Mouse (Mus musculus) embryonic facial prominence, embryonic 15.5 days (tissue): ENCODE measurements at regions not wholly inside any gene's neighbourhood (a gene's known extent, or its start where the extent isn't known, plus 50 kb on each side); places are given as distances from the start of the nearest gene placed in this dataset.

Experiments
- ATAC-seq: fragments of 200-750 bp; cut with Nextera tagmentation; 2 replicates; pipeline ENCODE4 v1.8.0; 2017; ENCODE audit warnings: low read depth, moderate TSS enrichment; ENCODE audit not compliant: insufficient number of reproducible peaks, low FRiP score, low TSS enrichment
- H3K27ac ChIP-seq: fragments of 300-500 bp; sonication (generic); replicated peaks from 2 replicates; pipeline ENCODE4 v1.5.1; 2015; ENCODE audit warnings: mild to moderate bottlenecking, inconsistent platforms
- H3K27me3 ChIP-seq: fragments of 300-500 bp; sonication (generic); 2 replicates; pipeline ENCODE4 v1.6.1; 2015; ENCODE audit warnings: inconsistent platforms
- H3K36me3 ChIP-seq: fragments of 300-500 bp; sonication (generic); 2 replicates; pipeline ENCODE4 v1.6.1; 2015; ENCODE audit warnings: mild to moderate bottlenecking, inconsistent platforms
- H3K4me1 ChIP-seq: fragments of 300-500 bp; sonication (generic); 2 replicates; pipeline ENCODE4 v1.6.1; 2015; ENCODE audit warnings: inconsistent platforms
- H3K4me2 ChIP-seq: fragments of 300-500 bp; sonication (generic); replicated peaks from 2 replicates; pipeline ENCODE4 v1.6.1; 2015; ENCODE audit warnings: mild to moderate bottlenecking, inconsistent platforms
- H3K4me3 ChIP-seq: fragments of 300-500 bp; sonication (generic); replicated peaks from 2 replicates; pipeline ENCODE4 v1.5.1; 2015; ENCODE audit warnings: mild to moderate bottlenecking, inconsistent platforms
- H3K9ac ChIP-seq: fragments of 300-500 bp; sonication (generic); 2 replicates; pipeline ENCODE4 v1.6.1; 2015; ENCODE audit warnings: inconsistent platforms
- H3K9me3 ChIP-seq: fragments of 300-500 bp; sonication (generic); replicated peaks from 2 replicates; pipeline ENCODE4 v1.6.1; 2016; ENCODE audit warnings: inconsistent platforms
- WGBS: fragments of 180-500 bp; shearing (Covaris S2); methylation state at CpG from one replicate; pipeline ENCODE4 v1.1.7; 2015; 5-methylcytosine and 5-hydroxymethylcytosine counted together

DNA sequence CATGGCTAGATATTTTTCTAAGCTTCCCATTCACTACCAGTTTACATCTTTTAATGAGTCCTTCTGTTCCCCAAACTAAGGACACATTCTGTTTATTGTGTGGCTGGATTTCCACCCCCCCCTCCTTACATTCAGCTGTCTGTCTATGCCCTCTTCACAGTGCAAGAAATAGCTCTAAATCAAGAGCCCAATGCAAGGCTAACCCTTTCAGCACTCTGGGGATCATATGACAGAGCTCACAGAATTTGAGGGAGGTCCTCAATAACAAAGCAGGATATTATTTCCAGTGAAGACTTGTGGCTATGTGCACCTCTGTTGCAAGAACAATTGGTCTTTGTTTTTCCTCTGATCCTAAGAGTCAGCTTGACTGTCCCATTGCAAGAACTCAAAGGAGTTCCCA, 874.1 kb upstream of the Gje1 start:
- no peak overlapping the region for H3K4me2 ChIP-seq
- H3K27ac ChIP-seq: no peak overlapping the region
- no peaks in the 10 kb centered on the region for H3K9me3 ChIP-seq
- no peaks in the 10 kb centered on the region for H3K36me3 ChIP-seq
- no peaks in the 10 kb centered on the region for H3K27me3 ChIP-seq
- ATAC-seq: no peak
- H3K4me3 ChIP-seq: no peak overlapping the region
- no peaks in the 10 kb centered on the region for H3K4me1 ChIP-seq
- H3K9ac ChIP-seq: no peak overlapping the region

DNA sequence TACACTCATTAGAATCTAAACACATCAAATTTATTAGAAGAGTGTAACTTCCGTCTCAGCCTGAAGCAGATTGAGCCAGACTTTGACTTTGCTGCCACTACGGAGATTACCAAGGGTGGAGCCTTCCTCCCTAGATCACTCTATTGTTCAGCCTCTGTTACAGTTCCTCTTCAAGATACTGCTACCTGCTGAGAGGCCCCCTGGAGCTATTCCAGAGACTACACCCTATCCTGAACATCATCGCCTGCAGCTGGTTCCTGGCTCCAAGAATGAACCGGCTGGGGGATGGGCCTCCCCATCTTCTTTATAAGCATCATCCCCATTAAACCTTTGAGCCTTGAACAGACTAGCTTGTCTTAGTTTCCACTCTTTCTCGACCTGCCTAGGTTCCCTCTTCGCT, 868.1 kb upstream of the Gje1 start:
- no peaks in the 10 kb centered on the region for H3K27me3 ChIP-seq
- H3K4me1 ChIP-seq: no peaks in the 10 kb centered on the region
- no peak overlapping the region for H3K4me3 ChIP-seq
- H3K27ac ChIP-seq: no peak overlapping the region
- WGBS: 71% methylated on average over 6 of the region's 6 CpGs
- no peaks in the 10 kb centered on the region for H3K36me3 ChIP-seq
- no peak overlapping the region for H3K4me2 ChIP-seq
- H3K9me3 ChIP-seq: no peaks in the 10 kb centered on the region
- ATAC-seq: no peak
- no peak overlapping the region for H3K9ac ChIP-seq

DNA sequence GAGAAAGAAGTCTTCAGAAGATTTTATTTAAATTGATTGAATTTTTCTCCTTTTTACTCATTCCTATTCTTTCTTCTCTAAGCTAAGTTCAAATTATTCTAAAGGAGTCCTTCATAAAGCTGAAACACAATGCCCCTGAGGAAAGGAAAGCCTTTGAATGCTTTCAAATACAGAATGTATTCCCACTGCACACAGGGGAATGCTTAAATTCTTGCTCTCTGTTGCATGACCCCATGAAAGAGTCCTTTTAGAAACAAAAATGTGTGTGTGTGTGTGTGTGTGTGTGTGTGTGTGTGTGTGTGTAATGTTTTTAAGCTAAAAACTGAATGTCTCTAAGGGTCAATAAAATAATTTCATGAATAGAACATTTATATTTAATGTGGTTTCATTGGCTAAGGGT, 846.1 kb upstream of the Gje1 start:
- ATAC-seq: no peak
- Histone ChIP-seq H3K4me3 (no peak overlapping the region), H3K9ac (no peak overlapping the region), H3K36me3 (no peaks in the 10 kb centered on the region), H3K27me3 (no peaks in the 10 kb centered on the region), H3K4me1 (no peaks in the 10 kb centered on the region), H3K9me3 (no peaks in the 10 kb centered on the region), H3K4me2 (no peak overlapping the region), H3K27ac (no peak overlapping the region)

DNA sequence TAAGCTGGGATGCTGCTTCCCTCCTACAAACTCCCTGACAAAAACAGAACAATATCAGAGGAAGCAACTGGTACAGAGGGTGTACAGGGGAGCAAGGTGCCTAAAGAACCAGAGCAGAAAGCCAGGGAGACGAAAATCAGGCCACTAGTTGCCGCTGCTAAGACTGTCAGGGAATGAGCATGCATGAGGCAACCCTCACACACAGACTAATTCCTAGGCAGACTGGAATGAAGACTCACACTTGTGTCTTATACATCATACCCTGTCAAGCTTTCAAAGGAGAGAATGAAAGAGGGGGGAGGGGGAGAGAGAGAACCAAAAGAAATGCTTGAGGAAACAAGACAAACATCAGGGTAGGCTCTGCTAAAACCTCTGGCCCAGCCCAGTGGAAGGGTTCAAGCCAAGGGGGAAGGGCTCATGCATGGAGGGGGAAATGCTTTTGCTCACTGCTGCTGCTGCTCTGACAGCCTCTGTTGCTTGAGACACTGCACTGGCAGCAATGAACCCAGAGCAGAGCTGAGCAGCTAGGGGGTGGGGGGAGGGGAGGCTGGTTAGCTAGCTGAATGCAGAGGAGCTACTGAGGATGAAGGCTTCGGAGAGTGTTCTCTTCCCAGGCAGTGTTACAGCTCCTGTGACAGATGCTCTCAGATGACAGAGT, 835.5 kb upstream of the Gje1 start:
- Histone ChIP-seq H3K4me3 (no peak overlapping the region), H3K36me3 (no peaks in the 10 kb centered on the region), H3K27ac (no peak overlapping the region), H3K9ac (no peak overlapping the region), H3K27me3 (no peaks in the 10 kb centered on the region), H3K9me3 (no peaks in the 10 kb centered on the region), H3K4me1 (no peaks in the 10 kb centered on the region), H3K4me2 (no peak overlapping the region)
- WGBS: 44% methylated on average over 3 of the region's 3 CpGs
- no peak for ATAC-seq

DNA sequence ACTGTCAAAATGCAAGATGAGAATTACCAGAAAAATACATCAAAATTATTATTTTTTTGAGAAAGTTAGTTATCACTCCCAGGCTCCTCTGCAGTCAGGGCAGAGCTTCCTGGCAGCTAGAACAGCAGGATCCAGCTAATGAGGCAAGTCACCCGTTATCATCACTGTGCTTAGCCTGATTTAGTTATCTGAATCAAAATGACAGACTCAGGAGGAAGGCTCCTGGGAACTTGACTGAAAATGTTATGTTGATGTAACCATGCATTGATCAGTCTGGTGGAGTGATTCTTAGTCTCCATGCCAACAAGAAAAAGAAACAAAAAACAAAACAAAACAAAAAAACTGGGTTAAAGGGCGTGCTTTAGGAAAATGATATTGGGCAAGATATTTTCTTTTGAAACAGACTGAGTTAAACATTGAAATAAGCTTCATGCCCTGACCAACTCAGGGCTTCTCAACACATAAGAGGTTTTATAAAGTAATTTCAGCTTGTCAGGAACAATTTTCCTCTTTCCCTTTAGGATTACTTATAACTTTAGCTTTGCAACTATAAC, 823.9 kb upstream of the Gje1 start:
- Histone ChIP-seq H3K27me3 (no peaks in the 10 kb centered on the region), H3K4me2 (no peak overlapping the region), H3K4me1 (no peaks in the 10 kb centered on the region), H3K9me3 (no peaks in the 10 kb centered on the region), H3K36me3 (no peaks in the 10 kb centered on the region), H3K9ac (no peak overlapping the region), H3K4me3 (no peak overlapping the region), H3K27ac (no peak overlapping the region)
- no peak for ATAC-seq
- WGBS: 39% methylated on average over 2 of the region's 2 CpGs

DNA sequence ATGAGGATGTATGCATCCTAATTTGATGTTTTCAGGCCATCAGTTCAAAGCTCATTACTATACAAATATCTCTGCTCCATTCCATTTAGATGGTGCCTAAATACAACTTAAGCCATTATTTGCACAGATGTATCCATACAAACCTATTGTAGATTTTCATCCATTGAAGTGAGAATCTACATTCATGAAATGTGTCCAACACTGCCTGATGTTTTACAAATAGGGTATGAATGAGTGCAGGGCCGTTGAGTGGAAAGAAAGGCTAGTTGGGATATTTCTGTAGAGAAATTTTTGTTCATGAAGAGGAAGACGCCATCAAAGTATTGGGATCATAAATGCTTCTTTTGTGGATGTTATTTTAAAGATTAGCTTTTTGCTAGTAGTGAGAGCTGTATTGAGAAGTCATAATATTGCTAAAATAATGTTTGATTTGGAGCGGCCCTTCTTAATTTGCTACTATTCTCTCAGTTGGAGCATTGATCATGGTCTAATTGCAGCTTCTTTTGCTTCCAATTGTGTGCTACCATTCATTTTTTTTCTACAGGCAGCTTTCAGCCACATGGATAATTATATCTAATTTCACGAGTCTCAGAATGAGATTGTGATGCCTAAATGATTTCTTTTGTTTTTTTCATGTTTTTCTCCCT, 822.9 kb upstream of the Gje1 start:
- no peak overlapping the region for H3K9ac ChIP-seq
- no peak for ATAC-seq
- WGBS: 79% methylated on average over 4 of the region's 4 CpGs

DNA sequence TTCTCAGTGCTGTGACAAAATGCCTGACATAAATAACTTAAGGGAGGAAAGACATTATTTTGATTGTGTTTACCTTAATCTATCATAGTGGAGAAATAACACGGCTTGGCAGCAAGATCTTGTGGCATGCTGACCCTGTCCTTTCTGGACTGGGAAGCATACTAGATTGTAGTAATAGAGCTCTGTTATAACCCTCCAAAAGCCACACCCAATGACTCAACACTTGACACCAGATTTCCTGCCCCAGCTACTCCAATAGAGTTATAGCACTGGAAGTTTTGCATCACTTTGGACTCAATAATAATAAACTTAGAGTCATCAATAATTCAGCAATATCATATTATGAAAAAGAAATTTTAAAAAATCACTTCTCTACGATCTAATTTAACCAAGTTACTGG, 818.0 kb upstream of the Gje1 start:
- H3K4me1 ChIP-seq: no peaks in the 10 kb centered on the region
- no peaks in the 10 kb centered on the region for H3K9me3 ChIP-seq
- no peaks in the 10 kb centered on the region for H3K36me3 ChIP-seq
- no peak overlapping the region for H3K27ac ChIP-seq
- H3K9ac ChIP-seq: no peak overlapping the region
- no peak overlapping the region for H3K4me3 ChIP-seq
- no peak for ATAC-seq
- no peak overlapping the region for H3K4me2 ChIP-seq
- 82% methylated on average over 2 of the region's 2 CpGs for WGBS
- H3K27me3 ChIP-seq: no peaks in the 10 kb centered on the region

More for the DNA sequence above, 822.9 kb upstream of the Gje1 start:
- no peaks in the 10 kb centered on the region for H3K36me3 ChIP-seq
- H3K27me3 ChIP-seq: no peaks in the 10 kb centered on the region
- H3K9me3 ChIP-seq: no peaks in the 10 kb centered on the region
- no peak overlapping the region for H3K4me3 ChIP-seq
- H3K4me2 ChIP-seq: no peak overlapping the region
- no peaks in the 10 kb centered on the region for H3K4me1 ChIP-seq
- H3K27ac ChIP-seq: no peak overlapping the region

DNA sequence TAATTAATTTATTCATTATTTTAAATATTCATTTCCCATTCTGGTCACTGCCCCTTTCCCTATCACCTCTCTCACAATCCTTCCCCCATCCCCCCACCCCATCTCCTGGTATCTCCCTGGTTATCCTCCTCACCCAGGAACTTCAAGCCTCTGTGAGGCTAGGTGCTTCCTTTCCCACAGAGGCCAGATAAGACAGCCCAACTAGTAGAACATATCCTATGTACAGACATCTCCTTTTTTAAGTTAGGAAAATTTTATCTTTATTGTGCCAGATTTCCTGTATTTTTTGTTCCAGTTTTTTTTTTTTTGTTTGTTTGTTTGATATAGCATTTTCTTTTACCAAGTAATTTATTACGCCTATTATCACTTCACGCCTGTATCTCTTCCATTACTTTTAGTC, 769.4 kb upstream of the Gje1 start:
- Histone ChIP-seq H3K27ac (no peak overlapping the region), H3K9me3 (no peaks in the 10 kb centered on the region), H3K36me3 (no peaks in the 10 kb centered on the region), H3K27me3 (no peaks in the 10 kb centered on the region), H3K4me1 (no peaks in the 10 kb centered on the region), H3K9ac (no peak overlapping the region), H3K4me3 (no peak overlapping the region), H3K4me2 (no peak overlapping the region)
- 89% methylated on average over 2 of the region's 2 CpGs for WGBS
- no peak for ATAC-seq

DNA sequence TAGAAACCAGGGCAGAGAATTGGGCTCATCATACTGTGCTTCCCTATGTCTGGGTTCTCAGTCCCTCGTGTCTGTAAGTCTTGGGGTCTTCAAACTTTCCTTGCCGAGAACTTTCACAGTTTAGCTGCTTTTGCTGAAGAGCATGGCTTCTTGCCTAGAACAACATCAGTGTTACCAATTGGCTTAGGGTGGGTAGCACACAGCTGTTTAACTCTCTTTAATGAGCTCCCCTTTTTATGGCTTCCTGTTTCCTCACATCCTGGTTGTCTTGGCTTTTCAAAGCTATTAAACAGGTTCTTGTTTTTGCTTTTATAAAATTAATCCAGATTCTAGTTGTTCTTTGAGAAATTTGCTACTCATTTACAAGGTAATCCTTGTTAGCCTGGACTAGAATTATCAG, 725.3 kb upstream of the Gje1 start:
- H3K4me1 ChIP-seq: no peaks in the 10 kb centered on the region
- H3K9ac ChIP-seq: no peak overlapping the region
- ATAC-seq: no peak
- no peak overlapping the region for H3K4me3 ChIP-seq
- H3K27ac ChIP-seq: no peak overlapping the region
- H3K4me2 ChIP-seq: no peak overlapping the region
- 83% methylated on average over 2 of the region's 2 CpGs for WGBS
- H3K27me3 ChIP-seq: no peaks in the 10 kb centered on the region
- H3K36me3 ChIP-seq: no peaks in the 10 kb centered on the region
- H3K9me3 ChIP-seq: no peaks in the 10 kb centered on the region

DNA sequence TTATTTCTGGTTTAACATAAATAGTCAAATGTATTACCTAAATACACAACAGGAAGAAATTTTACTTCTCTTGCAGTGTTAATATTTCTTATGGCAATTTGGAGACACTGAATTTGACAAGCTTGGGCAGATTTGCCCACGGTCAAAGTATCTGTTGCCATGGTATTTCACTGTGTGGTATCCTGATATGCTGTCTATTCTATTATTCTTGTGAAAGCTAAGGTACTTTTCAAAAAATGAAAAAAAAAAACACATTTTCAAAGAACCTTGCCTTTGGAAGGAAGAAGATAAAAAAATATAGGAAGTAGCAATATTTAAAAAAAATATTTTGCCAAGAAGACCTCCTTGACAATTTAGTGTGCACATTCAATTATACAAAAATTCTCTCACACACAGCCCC, 723.2 kb upstream of the Gje1 start:
- Histone ChIP-seq H3K27ac (no peak overlapping the region), H3K9me3 (no peaks in the 10 kb centered on the region), H3K4me1 (no peaks in the 10 kb centered on the region), H3K4me2 (no peak overlapping the region), H3K4me3 (no peak overlapping the region), H3K27me3 (no peaks in the 10 kb centered on the region), H3K9ac (no peak overlapping the region), H3K36me3 (no peaks in the 10 kb centered on the region)
- ATAC-seq: no peak
- 65% methylated on average over 1 of the region's 1 CpGs for WGBS

DNA sequence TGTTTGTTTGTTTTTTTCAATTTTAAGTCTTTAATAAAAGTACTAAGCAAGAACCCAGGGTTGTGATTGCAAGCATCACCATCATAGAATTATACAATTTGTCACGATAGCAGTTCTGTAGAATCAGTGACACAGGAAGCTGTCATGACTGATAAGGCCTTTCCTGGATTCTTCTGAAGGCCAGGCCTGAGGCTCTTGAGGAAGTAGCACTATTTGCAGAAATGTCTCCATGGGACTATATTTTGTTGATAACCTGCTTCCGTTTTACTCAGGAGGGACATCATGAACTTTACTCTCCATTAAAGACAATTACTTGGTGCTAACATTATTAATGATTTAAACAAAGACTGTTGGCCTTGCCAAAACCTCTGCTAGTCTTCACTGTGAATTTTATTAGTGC, 708.7 kb upstream of the Gje1 start:
- 71% methylated on average over 2 of the region's 2 CpGs for WGBS
- Histone ChIP-seq H3K4me1 (no peaks in the 10 kb centered on the region), H3K4me2 (no peak overlapping the region), H3K27ac (no peak overlapping the region), H3K27me3 (no peaks in the 10 kb centered on the region), H3K4me3 (no peak overlapping the region), H3K9ac (no peak overlapping the region), H3K9me3 (no peaks in the 10 kb centered on the region), H3K36me3 (no peaks in the 10 kb centered on the region)
- no peak for ATAC-seq

DNA sequence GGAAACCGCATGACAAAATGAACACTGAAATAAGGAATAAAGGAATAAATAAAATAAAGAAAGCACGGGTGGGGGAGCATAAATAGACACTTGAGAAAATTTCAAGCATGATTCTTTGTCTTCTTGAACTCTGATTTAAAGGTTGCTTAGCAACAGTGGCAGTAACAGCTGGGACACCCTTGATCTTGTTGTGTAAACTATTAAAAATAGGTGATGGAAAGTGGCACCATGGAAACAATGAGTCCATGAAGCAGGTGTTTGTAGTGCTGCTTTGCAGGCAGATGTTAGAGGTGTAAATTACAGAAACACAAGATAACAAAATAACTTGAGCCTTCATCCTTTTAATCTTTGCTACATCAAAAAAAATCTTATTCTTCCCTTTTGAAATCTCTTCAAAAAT, 688.2 kb upstream of the Gje1 start:
- Histone ChIP-seq H3K27me3 (no peaks in the 10 kb centered on the region), H3K9me3 (no peaks in the 10 kb centered on the region)
- WGBS: 54% methylated on average over 2 of the region's 2 CpGs

More for the DNA sequence above, 688.2 kb upstream of the Gje1 start:
- Histone ChIP-seq H3K36me3 (no peaks in the 10 kb centered on the region), H3K9ac (no peak overlapping the region), H3K4me2 (no peak overlapping the region), H3K4me3 (no peak overlapping the region), H3K4me1 (no peaks in the 10 kb centered on the region), H3K27ac (no peak overlapping the region)
- no peak for ATAC-seq
